Mouse (Mus musculus): ENCODE measurements around the gene Tceal7. TPM values are rescaled to one million over a fixed set of nuclear protein-coding genes. Genes with fewer than 3 reads are reported as not detected.

The Tceal7 gene
- total RNA-seq (2015) (not detected in 2 replicates), total RNA-seq (2017) (not detected in 2 replicates)

GRCm38 (mm10) chrX:136214729-136215677 is at the start of gene Tceal7, which contains the start of gene Bex1:
TSS of gene Tceal7 (plus strand) at chrX:136214779.
TSS of gene Bex1 (minus strand) at chrX:136215513.
- ATAC-seq (replicated peaks; ENCODE audit: poor library complexity), result peak; percentile 73

GRCm38 (mm10) chrX:136170625-136171024 is 44.0 kb upstream of the Tceal7 start:
- ATAC-seq (replicated peaks; ENCODE audit: poor library complexity), result no peak

- peak; percentile 35 for ATAC-seq (replicated peaks; ENCODE audit: poor library complexity)
Measured at GRCm38 (mm10) chrX:136171189-136172117, 43.1 kb upstream of the Tceal7 start.

- ATAC-seq (replicated peaks; ENCODE audit: poor library complexity), result peak; percentile 98
Measured at GRCm38 (mm10) chrX:136172118-136172551, 42.4 kb upstream of the Tceal7 start, which contains the start of gene Tceal8. TSS of gene Tceal8 (minus strand) at chrX:136172342.

GRCm38 (mm10) chrX:136172786-136173185 is 41.8 kb upstream of the Tceal7 start:
- ATAC-seq (replicated peaks; ENCODE audit: poor library complexity), result no peak

GRCm38 (mm10) chrX:136180897-136181553 is 33.6 kb upstream of the Tceal7 start:
- peak; percentile 88 for ATAC-seq (replicated peaks; ENCODE audit: poor library complexity)

GRCm38 (mm10) chrX:136183107-136183506 is 31.5 kb upstream of the Tceal7 start:
- ATAC-seq (replicated peaks; ENCODE audit: poor library complexity), result no peak

GRCm38 (mm10) chrX:136195193-136195944 is 19.2 kb upstream of the Tceal7 start:
- ATAC-seq (replicated peaks; ENCODE audit: poor library complexity), result no peak

- peak; percentile 95 for ATAC-seq (replicated peaks; ENCODE audit: poor library complexity)
Measured at GRCm38 (mm10) chrX:136196873-136197272, 17.7 kb upstream of the Tceal7 start.

GRCm38 (mm10) chrX:136203257-136203656 is 11.3 kb upstream of the Tceal7 start:
- no peak for ATAC-seq (replicated peaks; ENCODE audit: poor library complexity)

GRCm38 (mm10) chrX:136203664-136204066 is 10.9 kb upstream of the Tceal7 start, which contains the start of gene Tceal5:
TSS of gene Tceal5 (minus strand) at chrX:136203876.
- ATAC-seq (replicated peaks; ENCODE audit: poor library complexity), result peak; percentile 69

- no peak for ATAC-seq (replicated peaks; ENCODE audit: poor library complexity)
Measured at GRCm38 (mm10) chrX:136204406-136204805, 10.2 kb upstream of the Tceal7 start.

- ATAC-seq (replicated peaks; ENCODE audit: poor library complexity), result no peak
Measured at GRCm38 (mm10) chrX:136213396-136213795, 1.2 kb upstream of the Tceal7 start.

GRCm38 (mm10) chrX:136216303-136216702 is 1.7 kb downstream of the Tceal7 start:
- ATAC-seq (replicated peaks; ENCODE audit: poor library complexity), result no peak

GRCm38 (mm10) chrX:136223714-136224113 is 9.1 kb downstream of the Tceal7 start:
- no peak for ATAC-seq (replicated peaks; ENCODE audit: poor library complexity)

GRCm38 (mm10) chrX:136227768-136228167 is 13.2 kb downstream of the Tceal7 start:
- no peak for ATAC-seq (replicated peaks; ENCODE audit: poor library complexity)

GRCm38 (mm10) chrX:136238118-136238517 is 23.5 kb downstream of the Tceal7 start:
- ATAC-seq (replicated peaks; ENCODE audit: poor library complexity), result peak; percentile 70

GRCm38 (mm10) chrX:136243181-136243580 is 28.6 kb downstream of the Tceal7 start:
- ATAC-seq (replicated peaks; ENCODE audit: poor library complexity), result peak; percentile 27

GRCm38 (mm10) chrX:136244574-136245229 is 30.1 kb downstream of the Tceal7 start, which contains the start of gene Tceal9:
TSS of gene Tceal9 (plus strand) at chrX:136245079.
- peak; percentile 98 for ATAC-seq (replicated peaks; ENCODE audit: poor library complexity)

Data from megakaryocyte progenitor cell, adult 5-6 weeks (primary cell).